Mouse (Mus musculus) megakaryocyte, embryonic 14.5 days (primary cell): ENCODE measurements around the gene Galntl6. TPM values are rescaled to one million over a fixed set of nuclear protein-coding genes. Genes with fewer than 3 reads are reported as not detected.

Source experiments
- H3K27me3 ChIP-seq: replicated peaks from 2 replicates; pipeline ENCODE3; 2012; ENCODE audit warnings: inconsistent platforms
- H3K36me3 ChIP-seq: replicated peaks from 2 replicates; pipeline ENCODE3; 2012; ENCODE audit warnings: low read length, inconsistent platforms, mixed read lengths
- H3K4me1 ChIP-seq: 2 replicates; pipeline ENCODE4 v1.6.1; 2012; ENCODE audit warnings: inconsistent platforms
- H3K4me3 ChIP-seq: replicated peaks from 2 replicates; pipeline ENCODE3; 2012; ENCODE audit warnings: moderate library complexity, mild to moderate bottlenecking, inconsistent platforms
- H3K9me3 ChIP-seq: 2 replicates; pipeline ENCODE4 v1.6.1; 2012; ENCODE audit warnings: inconsistent platforms
- FLI1 ChIP-seq: IDR thresholded peaks from 2 replicates; pipeline ENCODE4 v1.6.1; 2012; ENCODE audit warnings: low read length, inconsistent platforms, mixed read lengths
- GATA1 ChIP-seq: IDR thresholded peaks from 3 replicates; pipeline ENCODE4 v1.6.1; 2012; ENCODE audit warnings: mixed read lengths, low read length, inconsistent platforms, borderline replicate concordance
- polyA plus RNA-seq: library from polyadenylated mRNA; stranded (reverse); fragments of >175 nt; gene quantifications from 2 replicates; pipeline ENCODE4 v1.2.3, GENCODE M21; 2012; ENCODE audit warnings: low replicate concordance; ENCODE audit not compliant: insufficient read depth

Gene Galntl6
- polyA plus RNA-seq, 1 experiment = not detected

DNA sequence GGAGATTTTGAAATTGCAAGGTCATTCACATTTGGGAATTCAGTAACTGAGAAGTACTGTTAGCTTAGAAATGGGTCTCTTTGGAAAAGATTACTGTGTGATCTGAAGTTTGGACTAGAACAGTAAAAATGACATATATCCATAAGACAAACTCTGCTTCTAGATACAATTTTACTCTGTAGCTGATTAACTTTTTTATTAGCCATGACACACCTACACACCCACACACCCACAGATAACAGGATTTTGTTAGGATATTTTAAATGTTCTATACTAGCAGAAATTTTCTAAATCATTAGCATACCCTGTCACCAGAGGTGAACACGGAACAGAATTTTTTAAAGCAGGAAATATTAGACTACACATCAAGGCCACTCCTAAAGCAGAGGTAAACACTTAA is 722.7 kb downstream of the Galntl6 start:
- Histone ChIP-seq H3K36me3 (no peaks in the 10 kb centered on the region), H3K4me3 (no peak overlapping the region), H3K9me3 (no peaks in the 10 kb centered on the region), H3K4me1 (no peaks in the 10 kb centered on the region), H3K27me3 (no peaks in the 10 kb centered on the region)
- no peak for TF ChIP-seq FLI1
- TF ChIP-seq GATA1 = no peak

- Histone ChIP-seq H3K4me3 (no peak overlapping the region), H3K9me3 (no peaks in the 10 kb centered on the region), H3K4me1 (no peaks in the 10 kb centered on the region), H3K27me3 (no peaks in the 10 kb centered on the region), H3K36me3 (no peaks in the 10 kb centered on the region)
- TF ChIP-seq GATA1 = no peak
- TF ChIP-seq FLI1 = no peak
Measured at GRCm38 (mm10) chr8:58146961-58147360, 765.5 kb downstream of the Galntl6 start.

GRCm38 (mm10) chr8:58086733-58087132 is 825.7 kb downstream of the Galntl6 start:
- no peaks in the 10 kb centered on the region for H3K27me3 ChIP-seq
- TF ChIP-seq GATA1 (no peak), FLI1 (no peak)
- H3K4me1 ChIP-seq = no peaks in the 10 kb centered on the region
- H3K4me3 ChIP-seq = no peak overlapping the region
- no peaks in the 10 kb centered on the region for H3K36me3 ChIP-seq
- H3K9me3 ChIP-seq = no peaks in the 10 kb centered on the region

DNA sequence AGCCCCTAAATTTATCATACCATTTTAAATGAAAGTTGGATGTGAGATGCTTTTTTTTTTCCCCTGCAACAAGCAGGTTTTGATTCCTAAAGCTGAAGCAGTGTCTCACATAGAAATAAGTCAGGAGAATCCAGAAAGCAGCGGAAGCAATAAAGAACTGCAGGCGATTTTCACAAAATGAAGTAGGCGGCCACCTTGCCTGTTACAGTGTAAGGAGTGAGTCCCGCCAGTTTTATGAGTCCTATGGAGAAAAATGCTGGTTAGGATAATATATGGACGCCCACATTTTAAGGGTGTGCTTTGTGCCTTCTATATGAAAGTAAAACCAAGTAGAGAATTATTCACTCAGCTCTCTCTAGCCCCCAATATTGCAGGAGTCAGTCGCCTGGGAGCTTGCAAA is 827.5 kb downstream of the Galntl6 start:
- TF ChIP-seq GATA1 = no peak
- TF ChIP-seq FLI1 = no peak
- no peak overlapping the region for H3K4me3 ChIP-seq
- H3K36me3 ChIP-seq = no peaks in the 10 kb centered on the region
- no peaks in the 10 kb centered on the region for H3K27me3 ChIP-seq
- no peaks in the 10 kb centered on the region for H3K4me1 ChIP-seq
- H3K9me3 ChIP-seq = no peaks in the 10 kb centered on the region

DNA sequence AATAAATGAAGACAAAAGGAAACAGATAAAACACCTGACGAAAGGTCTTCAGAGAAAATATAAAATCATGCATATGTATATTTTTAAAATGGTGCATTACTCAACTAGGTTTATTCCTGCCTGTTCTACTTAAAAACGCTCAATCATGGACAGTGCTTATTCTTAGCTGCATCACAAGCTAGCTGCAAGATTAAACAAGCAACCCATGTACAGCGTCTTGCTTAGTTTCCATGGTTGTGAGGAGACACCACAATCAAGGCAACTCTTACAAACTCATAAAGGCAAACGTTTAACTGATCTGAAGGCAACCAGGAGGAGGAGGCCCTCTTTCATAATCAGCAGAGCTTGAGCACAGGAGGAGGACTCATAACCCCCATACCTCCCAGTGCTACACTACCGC is 830.7 kb downstream of the Galntl6 start:
- no peaks in the 10 kb centered on the region for H3K9me3 ChIP-seq
- H3K36me3 ChIP-seq = no peaks in the 10 kb centered on the region
- no peak overlapping the region for H3K4me3 ChIP-seq
- TF ChIP-seq GATA1 = no peak
- TF ChIP-seq FLI1 = no peak
- no peaks in the 10 kb centered on the region for H3K4me1 ChIP-seq
- no peaks in the 10 kb centered on the region for H3K27me3 ChIP-seq

DNA sequence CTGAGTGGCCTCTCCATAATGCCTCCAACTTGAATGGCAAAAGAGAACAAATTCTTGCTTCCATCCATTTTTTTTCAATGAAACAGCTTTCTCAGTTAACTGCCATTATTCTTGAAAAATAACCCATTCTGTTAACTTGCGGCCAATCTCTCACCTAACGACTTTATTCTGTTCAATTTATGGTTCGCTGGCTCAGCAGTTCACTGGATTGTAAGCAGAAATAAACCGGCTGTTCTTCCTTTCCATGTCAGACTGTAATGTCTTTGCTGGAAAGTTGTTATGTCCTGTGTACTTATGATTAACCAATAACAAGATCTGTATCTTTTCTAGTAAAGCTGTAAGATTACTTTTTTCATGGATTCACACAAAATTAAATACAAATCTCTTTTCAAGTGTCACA is 837.8 kb downstream of the Galntl6 start:
- H3K4me1 ChIP-seq = no peaks in the 10 kb centered on the region
- no peak overlapping the region for H3K4me3 ChIP-seq
- no peaks in the 10 kb centered on the region for H3K36me3 ChIP-seq
- no peaks in the 10 kb centered on the region for H3K27me3 ChIP-seq
- TF ChIP-seq FLI1 (no peak), GATA1 (no peak)
- no peaks in the 10 kb centered on the region for H3K9me3 ChIP-seq

- no peaks in the 10 kb centered on the region for H3K36me3 ChIP-seq
- H3K4me1 ChIP-seq = no peaks in the 10 kb centered on the region
- no peak overlapping the region for H3K4me3 ChIP-seq
- H3K9me3 ChIP-seq = no peaks in the 10 kb centered on the region
- H3K27me3 ChIP-seq = no peaks in the 10 kb centered on the region
- TF ChIP-seq GATA1 (no peak), FLI1 (no peak)
Measured at GRCm38 (mm10) chr8:58073733-58074132, 838.7 kb downstream of the Galntl6 start.

GRCm38 (mm10) chr8:58032271-58032670 is 880.2 kb downstream of the Galntl6 start:
- H3K4me3 ChIP-seq = no peak overlapping the region
- TF ChIP-seq GATA1 = no peak
- TF ChIP-seq FLI1 = no peak
- no peaks in the 10 kb centered on the region for H3K36me3 ChIP-seq
- H3K4me1 ChIP-seq = no peaks in the 10 kb centered on the region
- no peaks in the 10 kb centered on the region for H3K27me3 ChIP-seq
- peaks cover 4% of the 10 kb centered on the region; the same call in 1 of the 2 replicates for H3K9me3 ChIP-seq

DNA sequence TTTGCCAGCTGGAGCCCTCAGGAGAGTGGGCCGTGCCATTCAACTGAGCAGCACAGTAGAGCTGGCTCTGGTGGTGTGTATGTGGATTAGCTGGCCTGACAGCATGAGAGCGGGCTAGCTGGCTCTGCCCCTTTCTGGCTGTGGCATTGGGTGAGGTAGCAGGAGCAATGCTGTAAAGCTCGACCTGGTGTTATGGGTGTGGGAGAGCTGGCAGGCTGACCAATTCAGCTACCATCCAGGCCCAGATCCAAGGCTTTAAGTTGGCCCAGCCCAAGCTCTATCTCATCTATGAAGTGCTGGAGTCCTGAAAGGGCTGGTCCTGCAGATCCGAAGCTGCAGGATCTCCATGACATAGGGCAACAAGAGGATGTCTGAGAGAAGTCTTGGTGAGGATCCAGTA is 886.9 kb downstream of the Galntl6 start:
- Histone ChIP-seq H3K4me1 (no peaks in the 10 kb centered on the region), H3K4me3 (no peak overlapping the region), H3K27me3 (no peaks in the 10 kb centered on the region), H3K9me3 (peaks cover 13% of the 10 kb centered on the region), H3K36me3 (no peaks in the 10 kb centered on the region)
- TF ChIP-seq FLI1 = no peak
- no peak for TF ChIP-seq GATA1

DNA sequence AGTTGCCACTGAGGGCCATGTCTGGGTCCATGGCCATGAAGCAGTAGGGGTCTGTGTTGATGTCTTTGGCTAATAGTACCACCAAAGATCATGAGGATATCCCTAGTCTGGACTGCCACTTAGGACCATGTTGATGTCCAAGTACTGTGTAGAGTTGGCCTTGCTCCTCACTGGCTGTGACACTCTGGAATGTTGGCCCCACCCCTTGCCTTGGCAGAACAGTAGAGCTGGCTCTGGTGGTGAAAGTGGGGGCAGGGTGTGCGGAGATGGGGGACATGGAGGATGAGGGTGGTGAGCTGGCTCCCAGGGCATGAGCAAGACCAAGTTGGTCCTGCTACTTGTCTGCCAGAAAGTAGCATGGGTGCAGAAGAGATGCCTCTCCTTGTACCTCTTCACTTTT is 887.3 kb downstream of the Galntl6 start:
- no peaks in the 10 kb centered on the region for H3K27me3 ChIP-seq
- peak overlapping the region; percentile 21 for H3K4me3 ChIP-seq
- TF ChIP-seq GATA1 = no peak
- TF ChIP-seq FLI1 = no peak
- H3K4me1 ChIP-seq = no peaks in the 10 kb centered on the region
- H3K9me3 ChIP-seq = peaks cover 13% of the 10 kb centered on the region
- H3K36me3 ChIP-seq = no peaks in the 10 kb centered on the region
